Mouse (Mus musculus): Measurements from ENCODE around the gene Fxyd1. TPM values are rescaled to one million over a fixed set of nuclear protein-coding genes. Genes with fewer than 3 reads are reported as not detected.

Fxyd1 gene
- polyA plus RNA-seq, 1 experiment, result 1.7 TPM

- Histone ChIP-seq H3K4me1 (ENCODE audit: control insufficient read depth) (no peaks in the 10 kb centered on the region), H3K27me3 (ENCODE audit: control insufficient read depth) (no peaks in the 10 kb centered on the region), H3K9me3 (ENCODE audit: control insufficient read depth, low read length) (no peaks in the 10 kb centered on the region; the same call in 1 of the 2 replicates), H3K4me3 (replicated peaks) (no peak overlapping the region), H3K36me3 (ENCODE audit: control insufficient read depth) (no peaks in the 10 kb centered on the region; the same call in 1 of the 2 replicates)
- TF ChIP-seq TAL1 (IDR thresholded peaks at IDR 0.05; ENCODE audit: low read length) (no peak), GATA1 (IDR thresholded peaks at IDR 0.05; ENCODE audit: low read length) (no peak)
Observed at GRCm38 (mm10) chr7:31094774-31095501, 37.9 kb upstream of the Fxyd1 start.

DNA sequence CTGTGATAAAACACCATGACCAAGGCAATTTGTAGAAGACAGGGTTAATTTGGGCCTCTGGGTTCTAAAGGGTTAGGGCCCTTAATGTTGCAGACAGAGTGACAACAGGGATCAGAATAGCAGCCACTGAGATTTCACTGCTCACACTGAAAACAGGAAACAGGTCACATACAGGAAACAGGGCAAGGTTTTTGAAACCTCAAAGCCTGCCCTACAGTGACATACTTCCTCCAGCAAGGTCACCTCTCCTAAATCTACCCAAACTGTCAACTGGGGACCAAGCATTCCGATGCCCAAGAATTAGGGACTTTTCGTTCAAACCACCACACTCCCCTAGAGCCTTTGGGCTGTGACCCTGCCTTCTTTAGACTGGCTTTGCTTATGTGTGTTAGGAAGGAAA lies 32.7 kb upstream of the Fxyd1 start:
- H3K4me3 ChIP-seq (replicated peaks), result no peak overlapping the region
- no peaks in the 10 kb centered on the region for H3K36me3 ChIP-seq (ENCODE audit: control insufficient read depth)
- no peak for TF ChIP-seq GATA1 (IDR thresholded peaks at IDR 0.05; ENCODE audit: low read length)
- TF ChIP-seq TAL1 (IDR thresholded peaks at IDR 0.05; ENCODE audit: low read length), result no peak
- no peaks in the 10 kb centered on the region for H3K27me3 ChIP-seq (ENCODE audit: control insufficient read depth)
- H3K9me3 ChIP-seq (ENCODE audit: control insufficient read depth, low read length), result no peaks in the 10 kb centered on the region
- no peaks in the 10 kb centered on the region for H3K4me1 ChIP-seq (ENCODE audit: control insufficient read depth)

- Histone ChIP-seq H3K27me3 (ENCODE audit: control insufficient read depth) (no peaks in the 10 kb centered on the region), H3K9me3 (ENCODE audit: control insufficient read depth, low read length) (no peaks in the 10 kb centered on the region), H3K36me3 (ENCODE audit: control insufficient read depth) (no peaks in the 10 kb centered on the region), H3K4me3 (replicated peaks) (no peak overlapping the region), H3K4me1 (ENCODE audit: control insufficient read depth) (no peaks in the 10 kb centered on the region)
- TF ChIP-seq GATA1 (IDR thresholded peaks at IDR 0.05; ENCODE audit: low read length) (no peak), TAL1 (IDR thresholded peaks at IDR 0.05; ENCODE audit: low read length) (no peak)
Observed at GRCm38 (mm10) chr7:31088206-31088605, 31.2 kb upstream of the Fxyd1 start.

- Histone ChIP-seq H3K36me3 (ENCODE audit: control insufficient read depth) (no peaks in the 10 kb centered on the region), H3K4me3 (replicated peaks) (no peak overlapping the region), H3K4me1 (ENCODE audit: control insufficient read depth) (no peaks in the 10 kb centered on the region), H3K27me3 (ENCODE audit: control insufficient read depth) (no peaks in the 10 kb centered on the region), H3K9me3 (ENCODE audit: control insufficient read depth, low read length) (no peaks in the 10 kb centered on the region)
- no peak for TF ChIP-seq GATA1 (IDR thresholded peaks at IDR 0.05; ENCODE audit: low read length)
- no peak for TF ChIP-seq TAL1 (IDR thresholded peaks at IDR 0.05; ENCODE audit: low read length)
Observed at GRCm38 (mm10) chr7:31087262-31087661, 30.3 kb upstream of the Fxyd1 start.

DNA sequence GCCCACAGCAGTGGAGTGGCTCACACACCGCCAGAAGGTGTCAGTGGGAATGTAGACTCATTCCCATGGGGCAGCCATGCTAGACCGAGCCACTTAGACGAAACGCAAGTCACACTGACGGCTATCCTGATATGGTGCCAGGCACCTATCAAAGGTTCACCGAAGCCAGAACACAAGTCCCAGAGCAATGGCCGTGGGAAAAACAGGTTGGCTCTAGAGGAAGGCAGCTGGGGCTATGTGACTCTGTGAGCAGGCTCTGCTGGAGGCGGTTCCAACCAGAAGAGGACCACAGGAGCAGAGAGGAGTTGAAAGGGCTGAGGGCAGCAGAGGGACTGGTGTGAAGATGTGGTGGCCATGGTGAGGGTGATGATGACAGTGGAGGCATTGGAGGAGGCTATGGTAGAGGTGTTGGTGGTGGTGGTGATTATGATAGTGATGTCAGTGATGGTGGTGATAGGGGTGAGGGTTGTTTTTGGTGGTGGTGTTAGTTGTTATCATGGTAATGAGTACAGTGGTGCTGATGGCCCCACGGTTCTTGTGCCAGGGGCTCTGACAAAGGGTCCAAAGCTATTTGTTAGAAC lies 29.3 kb upstream of the Fxyd1 start:
- Histone ChIP-seq H3K4me1 (ENCODE audit: control insufficient read depth) (no peaks in the 10 kb centered on the region), H3K27me3 (ENCODE audit: control insufficient read depth) (no peaks in the 10 kb centered on the region)
- TF ChIP-seq GATA1 (IDR thresholded peaks at IDR 0.05; ENCODE audit: low read length) (no peak), TAL1 (IDR thresholded peaks at IDR 0.05; ENCODE audit: low read length) (no peak)

DNA sequence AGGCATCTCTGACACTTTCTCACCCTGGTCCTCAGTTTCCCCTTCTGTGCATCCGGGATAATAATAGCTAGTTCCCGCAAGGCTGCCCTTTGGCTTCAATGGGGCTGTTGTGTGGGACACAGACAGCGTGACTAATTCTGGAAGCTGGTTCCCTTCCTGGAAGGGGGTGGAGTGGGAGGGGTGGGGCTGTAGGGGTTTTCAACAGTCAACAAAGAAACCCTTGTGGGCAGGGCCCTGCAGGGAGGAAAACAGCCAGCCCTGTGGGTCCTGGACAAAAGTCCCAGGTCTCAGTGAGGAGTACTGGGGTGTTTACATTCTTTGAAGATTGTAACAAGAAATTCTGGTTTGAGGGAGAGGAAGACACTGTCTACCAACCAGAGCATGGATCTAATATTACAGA lies 28.2 kb upstream of the Fxyd1 start:
- no peaks in the 10 kb centered on the region for H3K27me3 ChIP-seq (ENCODE audit: control insufficient read depth)
- no peak overlapping the region for H3K4me3 ChIP-seq (replicated peaks)
- H3K9me3 ChIP-seq (ENCODE audit: control insufficient read depth, low read length), result no peaks in the 10 kb centered on the region
- H3K4me1 ChIP-seq (ENCODE audit: control insufficient read depth), result no peaks in the 10 kb centered on the region
- no peaks in the 10 kb centered on the region for H3K36me3 ChIP-seq (ENCODE audit: control insufficient read depth)
- no peak for TF ChIP-seq GATA1 (IDR thresholded peaks at IDR 0.05; ENCODE audit: low read length)
- TF ChIP-seq TAL1 (IDR thresholded peaks at IDR 0.05; ENCODE audit: low read length), result no peak

More for the DNA sequence above, 29.3 kb upstream of the Fxyd1 start:
- H3K36me3 ChIP-seq (ENCODE audit: control insufficient read depth), result no peaks in the 10 kb centered on the region
- H3K4me3 ChIP-seq (replicated peaks), result no peak overlapping the region
- H3K9me3 ChIP-seq (ENCODE audit: control insufficient read depth, low read length), result no peaks in the 10 kb centered on the region

DNA sequence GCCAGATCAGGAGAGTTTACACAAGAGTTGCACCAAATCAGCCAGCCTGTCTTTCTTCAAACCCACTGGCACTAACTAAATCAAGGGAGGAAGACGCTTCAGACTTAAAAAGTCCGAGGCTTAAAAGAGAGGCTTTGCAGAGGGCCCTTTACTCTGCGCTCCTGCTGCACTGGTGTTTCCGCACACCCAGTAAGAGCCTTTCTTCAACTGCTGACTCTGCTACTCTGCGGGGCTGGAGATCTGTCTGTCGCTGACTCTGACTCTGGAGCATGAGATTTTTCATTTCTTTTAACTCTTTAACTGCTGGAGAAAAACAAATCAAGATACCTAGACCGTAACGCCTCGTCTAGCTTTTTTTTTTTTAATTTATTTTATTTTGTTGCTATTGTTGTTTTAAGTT lies 27.1 kb upstream of the Fxyd1 start:
- Histone ChIP-seq H3K9me3 (ENCODE audit: control insufficient read depth, low read length) (no peaks in the 10 kb centered on the region), H3K27me3 (ENCODE audit: control insufficient read depth) (no peaks in the 10 kb centered on the region), H3K36me3 (ENCODE audit: control insufficient read depth) (no peaks in the 10 kb centered on the region), H3K4me1 (ENCODE audit: control insufficient read depth) (no peaks in the 10 kb centered on the region), H3K4me3 (replicated peaks) (no peak overlapping the region)
- TF ChIP-seq TAL1 (IDR thresholded peaks at IDR 0.05; ENCODE audit: low read length), result no peak
- no peak for TF ChIP-seq GATA1 (IDR thresholded peaks at IDR 0.05; ENCODE audit: low read length)

DNA sequence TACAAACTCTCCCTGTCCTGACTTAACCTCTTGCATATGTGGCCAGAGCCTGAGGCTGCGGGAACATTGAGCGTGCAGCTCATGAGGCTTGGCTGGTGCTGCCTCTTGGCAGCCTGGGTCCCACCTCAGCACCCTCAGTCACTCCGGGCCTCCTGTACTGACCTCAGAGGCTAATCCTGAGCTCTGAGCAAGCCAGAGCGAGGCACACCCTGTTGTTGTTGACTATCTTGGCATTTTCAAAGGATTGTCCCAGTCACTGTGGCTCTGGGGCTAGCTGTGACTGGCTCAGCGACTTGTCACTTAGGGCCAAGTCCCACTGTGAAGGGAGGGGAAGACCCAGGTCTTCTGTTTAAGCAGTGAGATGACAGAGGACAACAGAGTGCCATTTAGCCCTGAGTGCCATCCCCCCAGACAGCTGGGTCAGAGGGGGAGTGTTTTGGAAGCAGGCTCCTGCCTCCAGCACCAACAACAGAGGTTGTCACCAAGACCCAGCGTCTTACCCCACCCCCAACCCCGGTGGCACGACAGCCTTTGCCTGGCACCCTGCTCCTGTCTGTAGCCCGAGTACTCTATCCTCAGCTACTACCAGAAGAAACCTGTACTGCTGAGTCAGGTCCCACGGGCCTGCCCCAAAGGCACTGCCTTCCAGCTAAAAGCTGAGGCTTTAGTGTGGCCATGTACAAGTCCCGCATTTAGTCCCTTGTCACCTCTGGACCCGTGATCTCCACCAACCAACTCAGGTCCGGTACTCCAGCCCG lies 26.0 kb upstream of the Fxyd1 start:
- H3K4me1 ChIP-seq (ENCODE audit: control insufficient read depth), result no peaks in the 10 kb centered on the region
- no peaks in the 10 kb centered on the region for H3K36me3 ChIP-seq (ENCODE audit: control insufficient read depth)
- no peak for TF ChIP-seq TAL1 (IDR thresholded peaks at IDR 0.05; ENCODE audit: low read length)
- no peak for TF ChIP-seq GATA1 (IDR thresholded peaks at IDR 0.05; ENCODE audit: low read length)
- H3K27me3 ChIP-seq (ENCODE audit: control insufficient read depth), result no peaks in the 10 kb centered on the region
- no peak overlapping the region for H3K4me3 ChIP-seq (replicated peaks)
- H3K9me3 ChIP-seq (ENCODE audit: control insufficient read depth, low read length), result no peaks in the 10 kb centered on the region

DNA sequence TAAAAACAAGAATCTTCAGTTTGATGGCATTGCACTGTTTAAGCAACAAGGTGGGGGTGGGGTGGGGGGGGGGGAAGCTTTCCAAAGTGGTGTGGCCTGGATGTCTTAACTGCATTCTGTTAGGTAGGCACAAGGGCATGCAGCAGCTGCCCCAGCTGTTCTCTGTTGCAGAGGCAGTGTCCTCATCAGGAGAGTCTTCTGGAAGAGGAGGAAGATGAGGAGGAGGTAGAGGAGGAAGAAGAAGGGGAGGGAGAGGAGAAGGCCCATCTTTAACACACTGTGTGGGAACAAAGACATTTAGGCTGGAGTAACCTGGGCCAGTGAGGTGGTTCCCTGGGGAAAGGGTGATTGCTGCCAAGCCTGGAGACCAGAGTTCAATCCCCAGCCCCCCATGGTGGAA lies 25.1 kb upstream of the Fxyd1 start:
- H3K9me3 ChIP-seq (ENCODE audit: control insufficient read depth, low read length), result no peaks in the 10 kb centered on the region
- TF ChIP-seq TAL1 (IDR thresholded peaks at IDR 0.05; ENCODE audit: low read length), result no peak
- no peak for TF ChIP-seq GATA1 (IDR thresholded peaks at IDR 0.05; ENCODE audit: low read length)
- H3K4me3 ChIP-seq (replicated peaks), result no peak overlapping the region
- no peaks in the 10 kb centered on the region for H3K27me3 ChIP-seq (ENCODE audit: control insufficient read depth)
- H3K4me1 ChIP-seq (ENCODE audit: control insufficient read depth), result no peaks in the 10 kb centered on the region
- no peaks in the 10 kb centered on the region for H3K36me3 ChIP-seq (ENCODE audit: control insufficient read depth)
